Mouse (Mus musculus) midbrain, postnatal 0 days (tissue): Measurements from ENCODE around the gene Card10. TPM values are rescaled to one million over a fixed set of nuclear protein-coding genes. Genes with fewer than 3 reads are reported as not detected.
A peak's percentile ranks its signal among the peaks of the same experiment; 100 is the strongest.

Source experiments
- ATAC-seq: fragments of 200-750 bp; cut with Nextera tagmentation; 2 replicates; pipeline ENCODE4 v1.8.0; 2017; ENCODE audit warnings: moderate number of reproducible peaks, mild to moderate bottlenecking, moderate TSS enrichment, moderate library complexity; ENCODE audit not compliant: low FRiP score
- DNase-seq: peaks from one replicate; pipeline ENCODE4 v3.0.0-alpha.2; 2015; ENCODE audit warnings: low spot score
- H3K27ac ChIP-seq: fragments of 300-500 bp; sonication (generic); 2 replicates; pipeline ENCODE4 v1.5.1; 2014; ENCODE audit warnings: low read depth, mild to moderate bottlenecking, low read length, mixed read lengths
- H3K27me3 ChIP-seq: fragments of 300-500 bp; sonication (generic); 2 replicates; pipeline ENCODE4 v1.6.1; 2014; ENCODE audit warnings: low read length, control low read depth, mixed read lengths; ENCODE audit not compliant: insufficient read depth
- H3K36me3 ChIP-seq: fragments of 300-500 bp; sonication (generic); 2 replicates; pipeline ENCODE4 v1.6.1; 2014; ENCODE audit warnings: low read length, control low read depth, mixed read lengths; ENCODE audit not compliant: insufficient read depth
- H3K4me1 ChIP-seq: fragments of 300-500 bp; sonication (generic); 2 replicates; pipeline ENCODE4 v1.6.1; 2014; ENCODE audit warnings: mild to moderate bottlenecking, control low read depth, antibody characterized with exemption, low read length, mixed read lengths; ENCODE audit not compliant: insufficient read depth
- H3K4me2 ChIP-seq: fragments of 300-500 bp; sonication (generic); 2 replicates; pipeline ENCODE4 v1.6.1; 2014; ENCODE audit warnings: low read depth, mild to moderate bottlenecking, low read length, mixed read lengths; ENCODE audit not compliant: poor library complexity, severe bottlenecking
- H3K4me3 ChIP-seq: fragments of 300-500 bp; sonication (generic); 2 replicates; pipeline ENCODE4 v1.5.1; 2014; ENCODE audit warnings: low read depth, mild to moderate bottlenecking, low read length, moderate library complexity
- H3K9ac ChIP-seq: fragments of 300-500 bp; sonication (generic); replicated peaks from 2 replicates; pipeline ENCODE4 v1.6.1; 2014; ENCODE audit warnings: mild to moderate bottlenecking, low read length, moderate library complexity, mixed read lengths; ENCODE audit not compliant: poor library complexity, severe bottlenecking
- H3K9me3 ChIP-seq: fragments of 300-500 bp; sonication (generic); 2 replicates; pipeline ENCODE4 v1.6.1; 2016; ENCODE audit warnings: low read length, control low read depth
- CTCF ChIP-seq: IDR thresholded peaks from 2 replicates; pipeline ENCODE4 v1.5.1; 2016; ENCODE audit warnings: antibody characterized with exemption, mild to moderate bottlenecking
- WGBS: fragments of 180-500 bp; shearing (Covaris S2); extraction: QIAGEN DNeasy Blood & Tissue Kit; methylation state at CpG from one replicate; pipeline ENCODE4 v1.1.7; 2014; 5-methylcytosine and 5-hydroxymethylcytosine counted together
- polyA plus RNA-seq: library from polyadenylated mRNA; unstranded; fragments of >200 nt; fragmentation: Nextera tagmentation; extraction: Ambion mirVana; gene quantifications from 2 replicates; pipeline ENCODE4 v1.2.1, GENCODE M21; 2015
- total RNA-seq: library from RNA; depleted of rRNA; stranded (reverse); fragments of >200 nt; gene quantifications from 2 replicates; pipeline ENCODE4 v1.2.3, GENCODE M21; 2014

The Card10 gene
- total and polyA plus RNA-seq, 2 experiments from 2014 or later: 0.71 to 2.5 TPM

DNA sequence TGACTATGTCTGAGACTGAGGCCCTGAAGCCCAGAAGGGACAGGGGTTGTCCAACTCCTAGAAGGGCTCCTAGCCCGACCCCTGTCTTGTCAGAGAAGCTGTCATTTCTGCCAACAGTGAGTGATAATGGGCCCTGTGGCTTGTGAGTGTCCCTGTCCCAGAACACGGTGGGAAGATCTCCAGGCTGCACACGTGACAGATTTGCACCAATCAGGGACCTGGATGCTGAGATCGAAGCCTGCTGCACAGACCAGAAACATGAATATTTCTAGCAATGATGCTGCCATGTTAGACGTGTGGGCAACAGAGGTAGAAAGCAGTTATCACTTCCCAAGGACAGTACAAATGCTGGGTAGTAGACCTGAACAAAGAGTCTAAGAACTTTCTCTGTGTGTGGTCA lies 18.3 kb downstream of the Card10 start:
- DNase-seq (no peak), ATAC-seq (no peak)
- H3K27ac ChIP-seq: no peak overlapping the region
- H3K9me3 ChIP-seq: no peaks in the 10 kb centered on the region
- H3K9ac ChIP-seq: no peak overlapping the region
- H3K4me2 ChIP-seq: no peak overlapping the region
- no peak for TF ChIP-seq CTCF
- no peak overlapping the region for H3K4me3 ChIP-seq
- H3K27me3 ChIP-seq: no peaks in the 10 kb centered on the region
- H3K36me3 ChIP-seq: no peaks in the 10 kb centered on the region
- H3K4me1 ChIP-seq: no peaks in the 10 kb centered on the region
- 71% methylated on average over 5 of the region's 5 CpGs for WGBS

DNA sequence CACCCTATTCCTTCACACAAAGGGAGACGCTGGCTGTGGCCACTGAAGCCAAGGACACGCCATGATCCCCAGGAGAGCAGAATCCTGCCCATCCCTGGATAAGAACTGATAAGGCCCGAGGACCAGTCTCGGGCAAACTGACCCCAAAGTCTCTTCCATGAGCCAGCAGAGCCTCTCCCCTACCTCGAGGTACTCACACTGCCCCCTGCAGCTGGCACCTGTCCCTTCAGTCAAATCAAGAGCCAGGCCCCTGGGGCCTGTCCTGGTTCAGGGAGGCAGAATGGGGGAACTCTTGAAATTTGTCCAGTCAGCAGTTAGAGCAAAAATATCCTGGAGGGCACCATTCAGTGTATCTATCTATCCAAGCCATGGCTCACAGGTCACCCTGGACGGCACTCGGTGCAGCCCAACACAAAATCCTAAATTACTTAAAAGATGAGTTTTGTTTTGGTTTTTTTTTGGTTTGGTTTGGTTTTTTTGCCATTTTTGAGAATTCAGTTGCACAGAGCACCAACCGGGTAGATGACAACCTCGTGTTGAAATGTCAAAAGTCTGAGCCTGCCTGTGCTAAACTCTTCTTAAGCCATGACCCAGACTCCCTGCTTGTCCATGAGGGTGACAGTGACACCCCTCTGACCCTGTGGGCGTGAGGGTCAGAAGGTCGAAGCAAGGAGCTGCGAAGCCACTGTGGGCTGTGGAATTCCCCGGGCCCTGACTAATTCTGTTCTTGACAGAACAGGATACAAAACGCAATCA lies 20.3 kb downstream of the Card10 start:
- Histone ChIP-seq H3K27me3 (no peaks in the 10 kb centered on the region), H3K9ac (no peak overlapping the region), H3K36me3 (no peaks in the 10 kb centered on the region), H3K4me2 (no peak overlapping the region), H3K27ac (no peak overlapping the region), H3K9me3 (no peaks in the 10 kb centered on the region), H3K4me1 (no peaks in the 10 kb centered on the region), H3K4me3 (no peak overlapping the region)
- no peak for ATAC-seq
- WGBS: 66% methylated on average over 14 of the region's 14 CpGs
- no peak for DNase-seq
- no peak for TF ChIP-seq CTCF

DNA sequence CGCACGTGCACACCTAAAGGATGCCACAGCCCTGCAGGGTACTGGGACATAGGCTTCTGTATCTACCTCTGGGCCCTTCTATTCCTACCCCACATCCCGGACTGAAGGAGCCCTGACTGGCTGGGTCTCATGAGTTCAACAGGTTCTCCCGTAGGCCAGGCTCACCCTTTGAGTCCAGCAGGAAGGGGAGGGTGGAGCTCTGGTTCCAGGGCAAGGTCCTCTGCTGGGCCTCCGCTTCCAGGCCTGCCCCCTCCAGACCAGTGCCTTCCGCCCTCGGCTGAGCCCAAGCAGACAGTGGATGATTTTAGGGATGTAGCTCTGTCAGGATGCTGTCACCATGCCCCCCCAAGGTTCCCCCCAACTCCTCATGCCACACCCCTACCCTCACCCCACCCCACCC lies 21.9 kb downstream of the Card10 start:
- H3K27me3 ChIP-seq: no peaks in the 10 kb centered on the region
- TF ChIP-seq CTCF: no peak

DNA sequence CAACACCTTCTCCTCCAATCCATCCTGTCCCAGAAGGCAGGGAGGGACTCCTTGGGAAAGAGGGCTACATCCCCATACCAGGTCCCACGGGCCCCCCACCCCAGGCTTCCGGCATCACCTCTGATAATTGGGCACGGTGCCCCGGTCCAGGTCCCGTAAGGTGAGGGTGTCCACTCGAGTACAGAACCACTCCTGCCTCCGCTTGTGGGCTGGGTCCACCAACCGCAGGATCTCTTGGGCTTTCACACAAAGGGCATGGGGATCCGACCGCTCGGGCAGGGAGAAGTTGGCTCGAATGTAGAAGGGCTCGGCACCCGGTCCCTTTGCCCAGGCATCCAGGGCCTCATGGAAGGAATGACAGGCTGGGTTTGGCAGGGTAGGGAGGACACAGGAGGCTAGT lies 22.5 kb downstream of the Card10 start:
- H3K9ac ChIP-seq: no peak overlapping the region
- no peaks in the 10 kb centered on the region for H3K9me3 ChIP-seq
- 94% methylated on average over 14 of the region's 14 CpGs for WGBS
- no peaks in the 10 kb centered on the region for H3K4me1 ChIP-seq
- H3K4me3 ChIP-seq: no peak overlapping the region
- no peaks in the 10 kb centered on the region for H3K36me3 ChIP-seq
- no peak for TF ChIP-seq CTCF
- no peaks in the 10 kb centered on the region for H3K27me3 ChIP-seq
- H3K27ac ChIP-seq: no peak overlapping the region
- no peak for ATAC-seq
- H3K4me2 ChIP-seq: no peak overlapping the region
- DNase-seq: no peak

More for the DNA sequence above, 21.9 kb downstream of the Card10 start:
- H3K4me1 ChIP-seq: no peaks in the 10 kb centered on the region
- H3K9me3 ChIP-seq: no peaks in the 10 kb centered on the region
- no peak overlapping the region for H3K4me2 ChIP-seq
- ATAC-seq (no peak), DNase-seq (no peak)
- H3K27ac ChIP-seq: no peak overlapping the region
- no peak overlapping the region for H3K9ac ChIP-seq
- no peak overlapping the region for H3K4me3 ChIP-seq
- H3K36me3 ChIP-seq: no peaks in the 10 kb centered on the region
- WGBS: 89% methylated on average over 7 of the region's 7 CpGs

DNA sequence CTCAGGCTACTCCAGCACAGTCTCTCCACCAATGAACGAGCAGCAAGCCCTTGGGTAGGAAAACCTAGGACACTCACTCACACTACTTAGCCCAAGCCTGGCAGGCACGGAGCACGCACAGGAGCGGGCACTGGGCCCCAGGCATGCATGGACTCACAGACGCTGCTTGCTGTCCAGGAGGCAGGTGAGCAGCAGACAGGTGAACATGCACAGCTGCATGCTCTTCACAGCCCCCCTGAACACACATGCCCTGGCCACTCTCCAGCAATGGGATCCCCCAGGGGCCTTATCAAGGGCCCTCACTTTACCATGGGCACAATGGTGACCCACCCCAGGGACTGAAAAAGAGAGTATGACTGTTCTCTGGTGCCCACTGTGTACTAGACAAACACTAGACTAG lies 23.2 kb downstream of the Card10 start:
- H3K27me3 ChIP-seq: no peaks in the 10 kb centered on the region
- no peak overlapping the region for H3K27ac ChIP-seq
- no peak for TF ChIP-seq CTCF
- no peak for DNase-seq
- 85% methylated on average over 5 of the region's 5 CpGs for WGBS
- H3K9ac ChIP-seq: no peak overlapping the region
- no peaks in the 10 kb centered on the region for H3K36me3 ChIP-seq
- no peak for ATAC-seq
- H3K9me3 ChIP-seq: no peaks in the 10 kb centered on the region
- no peak overlapping the region for H3K4me3 ChIP-seq
- no peaks in the 10 kb centered on the region for H3K4me1 ChIP-seq
- H3K4me2 ChIP-seq: no peak overlapping the region

DNA sequence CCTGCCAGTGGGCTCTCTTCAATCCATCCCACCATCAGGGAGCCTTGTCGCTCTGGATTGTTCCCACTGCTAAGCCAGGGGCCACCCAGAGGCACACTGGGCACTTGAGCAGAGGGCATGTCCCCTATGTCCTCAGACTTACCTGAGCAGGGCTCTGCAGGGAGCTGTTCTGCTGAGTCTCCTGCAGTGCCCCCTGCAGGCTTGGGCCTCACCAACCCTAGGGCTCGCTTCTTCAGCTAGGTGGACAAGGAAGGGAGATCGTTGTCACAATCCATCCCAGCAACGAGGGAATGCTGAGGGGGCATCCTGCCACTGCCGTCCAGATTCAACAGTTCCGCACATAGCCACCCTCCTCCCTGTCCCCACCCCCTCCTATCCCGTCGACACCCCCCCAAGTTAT lies 23.6 kb downstream of the Card10 start:
- DNase-seq: no peak
- 0 out of 2 replicates have a peak, but pooled peaks have one; percentile 5 for TF ChIP-seq CTCF

More for the DNA sequence above, 23.6 kb downstream of the Card10 start:
- H3K4me2 ChIP-seq: no peak overlapping the region
- 87% methylated on average over 8 of the region's 8 CpGs for WGBS
- H3K9me3 ChIP-seq: no peaks in the 10 kb centered on the region
- H3K27ac ChIP-seq: no peak overlapping the region
- H3K36me3 ChIP-seq: no peaks in the 10 kb centered on the region
- H3K4me1 ChIP-seq: no peaks in the 10 kb centered on the region
- ATAC-seq: no peak
- no peak overlapping the region for H3K4me3 ChIP-seq
- no peak overlapping the region for H3K9ac ChIP-seq
- H3K27me3 ChIP-seq: no peaks in the 10 kb centered on the region
